Mouse (Mus musculus): ENCODE data around the gene Treml2. TPM values are rescaled to one million over a fixed set of nuclear protein-coding genes. Genes with fewer than 3 reads are reported as not detected.
A peak's percentile ranks its signal among the peaks of the same experiment; 100 is the strongest.

Treml2 gene
- total and polyA plus RNA-seq, 3 experiments, result 15.6 to 84.3 (median 63.4) TPM

DNA sequence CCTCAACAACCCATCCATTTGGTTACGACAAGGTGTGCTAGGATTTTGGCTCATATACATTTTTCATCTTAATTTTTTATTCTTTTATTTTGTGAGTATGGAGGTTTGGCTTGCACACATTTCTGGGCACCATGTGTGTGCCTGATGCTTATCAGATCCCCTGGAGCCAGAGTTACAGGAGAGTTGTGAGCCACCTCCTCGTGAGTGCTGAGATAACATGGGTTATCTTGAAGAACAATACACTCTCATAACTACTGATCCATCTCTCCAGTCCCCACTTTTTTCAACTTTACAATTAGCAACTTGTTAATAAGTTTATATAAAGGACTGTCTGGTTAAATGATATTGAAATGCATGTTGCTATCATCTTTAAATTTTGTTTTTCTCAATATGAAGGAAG lies 22.0 kb downstream of the Treml2 start:
- ATAC-seq (ENCODE audit: extremely low read depth, insufficient number of reproducible peaks, low FRiP score, poor library complexity, severe bottlenecking) (peak; percentile 89), DNase-seq (ENCODE audit: low spot score) (no peak)
- H3K36me3 ChIP-seq (replicated peaks), result peaks cover 3% of the 10 kb centered on the region
- H3K4me3 ChIP-seq (ENCODE audit: low read depth, low read length), result peak overlapping the region; percentile 48; the same call in 1 of the 2 replicates
- H3K27me3 ChIP-seq (ENCODE audit: insufficient read depth, low read length), result no peaks in the 10 kb centered on the region; the same call in 1 of the 2 replicates
- no peaks in the 10 kb centered on the region for H3K9me3 ChIP-seq (replicated peaks)
- peaks cover 72% of the 10 kb centered on the region for H3K4me1 ChIP-seq (ENCODE audit: insufficient read depth, low read depth, low read length)
- no peak for TF ChIP-seq POLR2AphosphoS5 (IDR thresholded peaks at IDR 0.05; ENCODE audit: insufficient replicate concordance, low read depth, low read length)
- TF ChIP-seq TAL1 (conservative IDR thresholded peaks at IDR 0.05; ENCODE audit: low read depth, low read length), result peak; percentile 55
- no peak for TF ChIP-seq CTCF (IDR thresholded peaks at IDR 0.05; ENCODE audit: low read depth, low read length)
- no peak for TF ChIP-seq GATA2 (IDR thresholded peaks at IDR 0.05; ENCODE audit: borderline replicate concordance, low read depth, low read length)
- no peak for TF ChIP-seq GATA1 (IDR thresholded peaks at IDR 0.05; ENCODE audit: borderline replicate concordance, low read length)

DNA sequence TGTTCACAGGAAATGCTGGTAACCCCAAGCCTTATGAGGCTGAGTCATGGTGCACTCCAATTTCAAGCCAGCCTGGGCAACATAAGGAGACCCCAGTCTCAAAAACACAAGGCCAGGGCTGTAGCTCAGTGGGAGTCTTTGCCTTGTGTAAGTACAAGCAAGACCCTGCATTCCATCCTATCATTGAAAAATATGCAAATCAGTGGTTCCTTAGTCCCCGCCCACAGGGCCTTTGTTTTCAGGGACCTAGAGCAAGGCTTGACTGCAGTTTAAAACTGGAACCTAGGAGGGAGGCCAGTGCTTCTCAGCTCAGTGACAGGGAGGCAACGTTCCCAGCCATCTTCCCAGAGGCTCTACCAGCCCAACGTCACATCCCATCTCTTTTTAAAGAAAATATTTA lies 23.9 kb downstream of the Treml2 start:
- TF ChIP-seq POLR2AphosphoS5 (IDR thresholded peaks at IDR 0.05; ENCODE audit: insufficient replicate concordance, low read depth, low read length) (no peak), CTCF (IDR thresholded peaks at IDR 0.05; ENCODE audit: low read depth, low read length) (no peak), GATA1 (IDR thresholded peaks at IDR 0.05; ENCODE audit: borderline replicate concordance, low read length) (no peak), TAL1 (conservative IDR thresholded peaks at IDR 0.05; ENCODE audit: low read depth, low read length) (no peak)
- ATAC-seq (ENCODE audit: extremely low read depth, insufficient number of reproducible peaks, low FRiP score, poor library complexity, severe bottlenecking), result peak; percentile 24; the same call in 1 of the 2 replicates
- H3K4me3 ChIP-seq (ENCODE audit: low read depth, low read length), result no peak overlapping the region

DNA sequence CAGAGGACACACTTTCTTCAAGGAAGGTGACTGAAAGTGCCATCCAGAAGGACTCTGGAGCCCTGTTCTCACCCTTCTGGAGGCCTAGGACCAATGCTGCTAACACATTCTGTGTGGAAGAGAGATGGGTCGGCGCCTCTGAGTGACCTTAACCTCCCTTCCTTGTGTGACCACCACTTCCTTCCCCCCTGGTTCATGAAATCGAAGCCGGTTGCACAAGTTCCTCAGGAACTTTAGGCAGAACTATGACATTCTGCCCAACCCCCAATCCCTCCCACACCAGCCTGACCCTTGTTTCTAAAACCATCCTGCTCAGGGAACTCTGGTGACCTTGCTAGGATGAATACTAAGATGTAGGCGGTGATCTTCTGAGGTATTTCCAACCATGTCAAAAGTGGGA lies 25.0 kb downstream of the Treml2 start:
- ATAC-seq (ENCODE audit: extremely low read depth, insufficient number of reproducible peaks, low FRiP score, poor library complexity, severe bottlenecking), result no peak
- no peak for TF ChIP-seq GATA1 (IDR thresholded peaks at IDR 0.05; ENCODE audit: borderline replicate concordance, low read length)
- no peak for TF ChIP-seq GATA2 (IDR thresholded peaks at IDR 0.05; ENCODE audit: borderline replicate concordance, low read depth, low read length)
- TF ChIP-seq CTCF (IDR thresholded peaks at IDR 0.05; ENCODE audit: low read depth, low read length), result no peak
- TF ChIP-seq POLR2AphosphoS5 (IDR thresholded peaks at IDR 0.05; ENCODE audit: insufficient replicate concordance, low read depth, low read length), result no peak
- no peak for TF ChIP-seq TAL1 (conservative IDR thresholded peaks at IDR 0.05; ENCODE audit: low read depth, low read length)
- Histone ChIP-seq H3K9me3 (replicated peaks) (no peaks in the 10 kb centered on the region), H3K4me3 (ENCODE audit: low read depth, low read length) (no peak overlapping the region), H3K27me3 (ENCODE audit: insufficient read depth, low read length) (no peaks in the 10 kb centered on the region), H3K4me1 (ENCODE audit: insufficient read depth, low read depth, low read length) (peaks cover 58% of the 10 kb centered on the region), H3K36me3 (replicated peaks) (peaks cover 3% of the 10 kb centered on the region)
- DNase-seq (ENCODE audit: low spot score), result no peak

More for the DNA sequence above, 23.9 kb downstream of the Treml2 start:
- no peak for DNase-seq (ENCODE audit: low spot score)
- H3K27me3 ChIP-seq (ENCODE audit: insufficient read depth, low read length), result no peaks in the 10 kb centered on the region
- peaks cover 62% of the 10 kb centered on the region for H3K4me1 ChIP-seq (ENCODE audit: insufficient read depth, low read depth, low read length)
- no peaks in the 10 kb centered on the region for H3K9me3 ChIP-seq (replicated peaks)
- H3K36me3 ChIP-seq (replicated peaks), result peaks cover 3% of the 10 kb centered on the region

DNA sequence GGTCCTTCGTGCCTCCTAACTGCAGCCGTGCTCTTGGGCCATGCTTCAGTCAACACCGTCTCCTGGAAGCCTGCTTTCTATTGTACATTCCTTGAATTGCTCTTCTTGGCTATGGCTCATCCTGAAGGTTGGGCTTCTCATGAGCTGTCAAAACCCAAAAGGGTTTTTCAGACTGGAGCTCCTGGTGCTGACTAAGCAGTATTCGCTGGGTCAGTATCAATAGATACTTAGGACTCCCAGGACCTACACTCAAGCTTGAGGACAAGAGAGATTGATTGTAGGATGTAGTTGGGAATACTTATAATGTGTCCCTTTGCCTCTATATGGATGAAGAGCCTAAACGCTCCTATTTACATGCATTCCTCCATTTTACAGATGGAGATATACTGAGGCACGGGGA lies 25.8 kb downstream of the Treml2 start:
- no peaks in the 10 kb centered on the region for H3K27me3 ChIP-seq (ENCODE audit: insufficient read depth, low read length)
- DNase-seq (ENCODE audit: low spot score), result no peak
- peaks cover 3% of the 10 kb centered on the region for H3K36me3 ChIP-seq (replicated peaks)
- no peak for ATAC-seq (ENCODE audit: extremely low read depth, insufficient number of reproducible peaks, low FRiP score, poor library complexity, severe bottlenecking)
- peaks cover 58% of the 10 kb centered on the region for H3K4me1 ChIP-seq (ENCODE audit: insufficient read depth, low read depth, low read length)
- TF ChIP-seq GATA2 (IDR thresholded peaks at IDR 0.05; ENCODE audit: borderline replicate concordance, low read depth, low read length) (no peak), CTCF (IDR thresholded peaks at IDR 0.05; ENCODE audit: low read depth, low read length) (no peak), TAL1 (conservative IDR thresholded peaks at IDR 0.05; ENCODE audit: low read depth, low read length) (no peak), GATA1 (IDR thresholded peaks at IDR 0.05; ENCODE audit: borderline replicate concordance, low read length) (no peak), POLR2AphosphoS5 (IDR thresholded peaks at IDR 0.05; ENCODE audit: insufficient replicate concordance, low read depth, low read length) (no peak)
- H3K9me3 ChIP-seq (replicated peaks), result no peaks in the 10 kb centered on the region
- no peak overlapping the region for H3K4me3 ChIP-seq (ENCODE audit: low read depth, low read length)

DNA sequence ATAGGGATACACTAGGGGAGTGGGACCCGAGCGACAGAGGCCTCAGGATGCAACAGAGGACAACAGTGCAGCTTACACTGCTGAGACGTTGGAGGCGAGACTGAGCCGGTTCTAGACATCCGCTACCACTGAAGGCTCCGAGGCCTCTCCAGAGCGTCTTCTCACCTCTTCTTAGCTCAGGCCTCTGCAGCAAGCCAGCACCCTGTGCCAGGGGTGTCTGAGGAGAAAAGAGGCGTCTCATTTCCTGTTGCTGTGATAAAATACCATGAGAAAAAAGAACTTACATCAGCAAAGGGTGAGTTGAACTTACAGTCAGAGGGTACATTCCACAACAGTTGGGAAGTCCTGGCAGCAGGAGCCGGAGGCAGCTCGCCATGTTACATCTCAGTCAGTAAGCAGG lies 26.3 kb downstream of the Treml2 start:
- DNase-seq (ENCODE audit: low spot score) (no peak), ATAC-seq (ENCODE audit: extremely low read depth, insufficient number of reproducible peaks, low FRiP score, poor library complexity, severe bottlenecking) (no peak)
- TF ChIP-seq GATA1 (IDR thresholded peaks at IDR 0.05; ENCODE audit: borderline replicate concordance, low read length) (no peak), GATA2 (IDR thresholded peaks at IDR 0.05; ENCODE audit: borderline replicate concordance, low read depth, low read length) (no peak), TAL1 (conservative IDR thresholded peaks at IDR 0.05; ENCODE audit: low read depth, low read length) (no peak), CTCF (IDR thresholded peaks at IDR 0.05; ENCODE audit: low read depth, low read length) (no peak), POLR2AphosphoS5 (IDR thresholded peaks at IDR 0.05; ENCODE audit: insufficient replicate concordance, low read depth, low read length) (no peak)
- Histone ChIP-seq H3K4me3 (ENCODE audit: low read depth, low read length) (no peak overlapping the region), H3K36me3 (replicated peaks) (peaks cover 3% of the 10 kb centered on the region), H3K27me3 (ENCODE audit: insufficient read depth, low read length) (no peaks in the 10 kb centered on the region), H3K9me3 (replicated peaks) (no peaks in the 10 kb centered on the region), H3K4me1 (ENCODE audit: insufficient read depth, low read depth, low read length) (peaks cover 55% of the 10 kb centered on the region)

DNA sequence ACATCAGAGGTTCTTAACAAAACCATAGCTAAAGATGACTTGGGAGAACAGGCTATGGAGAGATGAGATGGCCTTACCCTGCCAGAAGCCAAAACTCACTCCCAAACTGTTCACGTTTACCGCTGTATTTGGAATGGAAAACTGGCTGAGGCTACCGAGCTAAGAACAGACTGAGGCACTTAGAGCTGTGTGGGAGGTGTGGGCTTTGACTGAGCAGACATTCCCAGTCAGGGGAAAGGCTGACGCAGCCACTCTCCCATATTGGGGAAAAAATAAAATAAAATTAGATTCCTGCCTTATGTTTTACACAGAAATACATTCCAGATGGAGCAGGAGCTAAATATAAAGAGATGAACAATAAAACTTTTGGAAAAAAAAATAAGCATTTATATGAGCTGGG lies 27.4 kb downstream of the Treml2 start:
- Histone ChIP-seq H3K4me1 (ENCODE audit: insufficient read depth, low read depth, low read length) (peaks cover 49% of the 10 kb centered on the region), H3K27me3 (ENCODE audit: insufficient read depth, low read length) (no peaks in the 10 kb centered on the region), H3K9me3 (replicated peaks) (no peaks in the 10 kb centered on the region), H3K4me3 (ENCODE audit: low read depth, low read length) (no peak overlapping the region), H3K36me3 (replicated peaks) (peaks cover 3% of the 10 kb centered on the region)
- no peak for DNase-seq (ENCODE audit: low spot score)
- TF ChIP-seq GATA2 (IDR thresholded peaks at IDR 0.05; ENCODE audit: borderline replicate concordance, low read depth, low read length) (no peak), CTCF (IDR thresholded peaks at IDR 0.05; ENCODE audit: low read depth, low read length) (no peak), GATA1 (IDR thresholded peaks at IDR 0.05; ENCODE audit: borderline replicate concordance, low read length) (no peak), TAL1 (conservative IDR thresholded peaks at IDR 0.05; ENCODE audit: low read depth, low read length) (no peak), POLR2AphosphoS5 (IDR thresholded peaks at IDR 0.05; ENCODE audit: insufficient replicate concordance, low read depth, low read length) (no peak)
- no peak for ATAC-seq (ENCODE audit: extremely low read depth, insufficient number of reproducible peaks, low FRiP score, poor library complexity, severe bottlenecking)
